Mouse (Mus musculus): ENCODE measurements at regions not wholly inside any gene's neighbourhood (a gene's known extent, or its start where the extent isn't known, plus 50 kb on each side); places are given as distances from the start of the nearest gene placed in this dataset.

DNA sequence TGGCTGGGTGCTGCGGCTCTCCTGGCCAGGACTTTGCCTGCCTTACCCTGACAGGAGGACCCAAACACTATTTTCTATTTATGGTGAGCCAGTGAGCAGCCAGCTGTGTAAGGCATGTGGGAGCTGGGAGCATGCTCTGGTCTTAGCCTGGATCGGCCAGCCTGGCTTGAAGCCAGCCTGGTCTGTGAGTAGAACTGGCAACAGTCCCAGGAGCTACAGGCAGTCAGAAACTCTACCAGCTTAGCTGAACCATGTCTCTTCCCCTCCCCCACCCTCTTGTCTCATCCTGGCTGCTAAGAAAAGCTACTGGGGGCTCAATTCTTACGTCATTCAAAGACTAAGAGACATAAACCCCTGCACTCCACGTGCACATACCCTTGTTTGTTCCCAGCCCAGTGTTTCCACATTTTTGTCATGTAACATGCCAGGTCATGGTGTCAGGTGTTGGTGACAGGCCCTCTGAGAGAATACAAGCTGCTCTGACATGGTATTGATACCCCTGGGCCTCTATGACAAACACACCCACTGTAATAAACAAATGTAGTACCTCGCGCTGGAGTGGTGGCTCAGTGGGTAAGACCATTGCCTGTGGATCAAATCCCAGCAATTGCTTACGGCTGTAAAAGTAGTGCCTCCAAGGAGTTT lies 91.2 kb downstream of the Dll1 start:
- ATAC-seq (ENCODE audit: insufficient number of reproducible peaks, insufficient read depth, low FRiP score, low TSS enrichment, low read depth), result peak; percentile 89
- H3K9me3 ChIP-seq, result no peaks in the 10 kb centered on the region
- no peak overlapping the region for H3K4me2 ChIP-seq
- no peak overlapping the region for H3K4me3 ChIP-seq (replicated peaks)
- no peaks in the 10 kb centered on the region for H3K27me3 ChIP-seq
- H3K4me1 ChIP-seq (replicated peaks), result peaks cover 14% of the 10 kb centered on the region
- H3K36me3 ChIP-seq, result no peaks in the 10 kb centered on the region
- WGBS, result 64% methylated on average over 7 of the region's 7 CpGs
- H3K9ac ChIP-seq (replicated peaks), result no peak overlapping the region
- H3K27ac ChIP-seq, result peak overlapping the region; percentile 54; the same call in 1 of the 2 replicates

DNA sequence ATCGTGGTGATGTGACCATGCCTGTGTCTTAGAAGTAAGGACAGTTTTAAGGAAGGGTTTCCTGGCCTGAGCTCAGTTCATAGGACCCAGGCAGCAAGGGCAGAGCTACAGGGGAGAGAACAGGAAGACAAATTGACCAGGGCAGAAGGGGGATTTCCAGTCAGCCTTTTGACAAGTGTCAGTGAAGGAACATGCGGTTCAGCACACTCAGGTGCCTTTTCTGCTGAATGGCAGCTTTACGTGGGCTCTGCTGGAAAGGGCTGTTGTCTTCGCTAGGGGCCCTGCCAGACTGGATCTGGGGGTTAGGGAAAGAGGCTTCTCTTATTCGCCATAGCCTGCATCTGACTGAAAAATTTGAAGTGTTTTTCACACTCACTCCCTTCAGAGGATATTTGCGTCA lies 106.8 kb downstream of the Dll1 start:
- H3K27ac ChIP-seq, result no peak overlapping the region
- H3K36me3 ChIP-seq, result no peaks in the 10 kb centered on the region
- peaks cover 6% of the 10 kb centered on the region; the same call in 1 of the 2 replicates for H3K4me1 ChIP-seq (replicated peaks)
- no peak overlapping the region for H3K9ac ChIP-seq (replicated peaks)
- no peak for ATAC-seq (ENCODE audit: insufficient number of reproducible peaks, insufficient read depth, low FRiP score, low TSS enrichment, low read depth)
- no peaks in the 10 kb centered on the region for H3K9me3 ChIP-seq
- no peak overlapping the region for H3K4me2 ChIP-seq
- WGBS, result 68% methylated on average over 6 of the region's 6 CpGs
- H3K27me3 ChIP-seq, result no peaks in the 10 kb centered on the region
- H3K4me3 ChIP-seq (replicated peaks), result no peak overlapping the region

DNA sequence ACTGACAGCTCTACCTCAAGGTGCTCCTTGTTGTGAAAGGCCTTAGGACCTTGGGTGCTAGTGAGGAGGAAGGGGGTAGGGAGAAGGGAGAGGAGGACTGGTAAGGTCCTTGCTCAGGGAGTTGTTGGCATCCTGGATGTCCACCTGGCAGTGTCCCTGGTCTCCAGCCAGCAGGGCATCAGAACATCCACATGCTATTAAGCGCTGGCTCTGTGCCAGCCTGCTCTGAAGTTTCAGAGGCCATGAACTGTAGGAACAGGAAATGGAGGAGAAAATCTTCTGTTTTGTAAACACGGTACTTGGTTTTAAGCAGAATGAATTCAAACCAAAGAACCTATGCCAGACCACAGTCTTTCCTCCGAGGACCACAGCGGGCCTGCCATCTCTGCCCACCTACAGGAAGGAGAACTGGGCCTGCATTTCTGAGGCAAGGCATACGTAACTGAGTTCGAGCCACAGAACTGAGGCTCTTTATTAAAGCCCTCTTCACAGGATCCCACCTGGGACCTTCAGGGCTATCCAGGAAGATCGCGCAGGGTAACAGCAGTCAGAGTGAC lies 107.5 kb downstream of the Dll1 start:
- Histone ChIP-seq H3K27me3 (no peaks in the 10 kb centered on the region), H3K9ac (replicated peaks) (no peak overlapping the region), H3K4me2 (no peak overlapping the region), H3K4me3 (replicated peaks) (no peak overlapping the region), H3K9me3 (no peaks in the 10 kb centered on the region), H3K4me1 (replicated peaks) (peaks cover 6% of the 10 kb centered on the region; the same call in 1 of the 2 replicates), H3K27ac (no peak overlapping the region), H3K36me3 (no peaks in the 10 kb centered on the region)
- WGBS, result 80% methylated on average over 8 of the region's 8 CpGs
- ATAC-seq (ENCODE audit: insufficient number of reproducible peaks, insufficient read depth, low FRiP score, low TSS enrichment, low read depth), result no peak

DNA sequence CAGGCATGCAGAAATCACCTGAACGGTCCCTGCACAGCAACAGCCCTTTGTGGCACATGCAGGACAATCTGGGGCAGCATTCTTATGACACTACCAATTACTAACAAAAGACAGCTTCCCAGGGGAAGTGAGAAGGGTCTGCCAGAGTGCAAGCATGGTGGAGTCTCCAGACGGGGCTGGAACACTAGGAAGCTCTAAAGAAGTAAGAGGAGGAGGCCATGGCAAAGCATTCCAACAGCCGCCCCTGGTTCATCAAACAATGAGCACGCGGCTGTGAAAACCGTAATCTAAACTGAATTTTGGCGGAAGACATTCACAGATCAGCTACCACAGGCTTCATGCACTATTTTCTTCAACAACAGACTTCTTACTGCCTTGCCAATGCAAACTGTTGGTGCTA lies 109.0 kb downstream of the Dll1 start:
- H3K4me3 ChIP-seq (replicated peaks), result no peak overlapping the region
- H3K27ac ChIP-seq, result no peak overlapping the region
- H3K4me1 ChIP-seq (replicated peaks), result peaks cover 6% of the 10 kb centered on the region; the same call in 1 of the 2 replicates
- WGBS, result 69% methylated on average over 7 of the region's 7 CpGs
- no peaks in the 10 kb centered on the region for H3K9me3 ChIP-seq
- no peak overlapping the region for H3K4me2 ChIP-seq
- H3K36me3 ChIP-seq, result no peaks in the 10 kb centered on the region
- H3K9ac ChIP-seq (replicated peaks), result no peak overlapping the region
- H3K27me3 ChIP-seq, result no peaks in the 10 kb centered on the region
- no peak for ATAC-seq (ENCODE audit: insufficient number of reproducible peaks, insufficient read depth, low FRiP score, low TSS enrichment, low read depth)

DNA sequence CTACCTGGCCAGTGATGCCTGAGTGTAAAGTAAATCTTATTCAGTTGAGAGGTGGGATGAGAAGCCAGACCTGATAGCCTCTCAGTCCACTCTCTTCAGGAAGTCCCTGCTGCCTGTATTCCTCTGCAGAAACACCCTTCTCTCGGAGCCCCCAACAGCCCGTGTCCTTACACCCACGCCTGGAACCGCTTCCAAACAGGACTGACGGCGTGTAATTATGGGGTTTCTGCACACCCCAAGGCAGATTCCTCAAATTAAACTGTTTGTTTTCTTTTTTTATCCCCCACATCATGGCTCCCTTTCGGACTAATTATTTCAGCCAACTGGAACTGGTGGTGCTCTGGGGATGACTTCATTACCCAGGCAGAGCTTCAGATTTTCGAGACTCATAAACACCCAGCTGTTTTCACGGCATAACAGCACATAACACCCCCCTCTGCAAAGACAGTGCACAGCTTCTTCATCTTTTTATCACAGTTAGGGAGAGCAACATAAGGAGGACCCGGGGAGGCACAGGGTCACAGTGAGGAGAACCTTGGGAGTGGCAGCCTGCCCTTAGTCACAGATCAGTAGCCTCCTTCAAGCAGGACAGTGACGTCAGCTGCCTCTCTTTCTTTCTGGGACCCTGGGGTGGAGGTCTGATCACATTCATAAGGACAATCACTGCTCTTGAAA lies 117.1 kb downstream of the Dll1 start:
- Histone ChIP-seq H3K4me2 (no peak overlapping the region), H3K27ac (no peak overlapping the region), H3K36me3 (no peaks in the 10 kb centered on the region), H3K9me3 (no peaks in the 10 kb centered on the region), H3K4me1 (replicated peaks) (0 out of 2 replicates have a peak, but pooled peaks cover 9% of the 10 kb centered on the region), H3K9ac (replicated peaks) (no peak overlapping the region), H3K27me3 (no peaks in the 10 kb centered on the region), H3K4me3 (replicated peaks) (no peak overlapping the region)
- 51% methylated on average over 11 of the region's 11 CpGs for WGBS
- ATAC-seq (ENCODE audit: insufficient number of reproducible peaks, insufficient read depth, low FRiP score, low TSS enrichment, low read depth), result no peak

DNA sequence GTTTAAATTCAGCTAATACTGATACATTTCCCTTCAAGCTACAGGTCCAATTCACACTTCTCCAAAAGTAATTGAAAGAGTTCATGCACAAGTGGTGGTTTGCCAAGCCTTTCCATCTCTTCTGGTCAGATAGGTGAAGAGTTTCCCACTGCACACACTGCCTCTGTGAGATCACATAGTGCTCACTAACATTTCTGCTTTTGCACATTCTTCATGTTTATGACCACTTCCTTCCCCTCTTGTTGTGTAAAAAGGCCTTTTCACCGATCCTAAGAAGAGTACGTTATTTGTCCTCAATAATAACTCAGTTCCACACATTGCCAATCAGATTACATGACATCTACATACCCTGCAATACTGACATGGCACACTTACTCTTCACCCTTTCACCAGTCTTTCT lies 120.8 kb downstream of the Dll1 start:
- H3K4me2 ChIP-seq, result no peak overlapping the region
- 0 out of 2 replicates have a peak, but pooled peaks cover 9% of the 10 kb centered on the region for H3K4me1 ChIP-seq (replicated peaks)
- no peak overlapping the region for H3K4me3 ChIP-seq (replicated peaks)
- WGBS, result 78% methylated on average over 2 of the region's 2 CpGs
- H3K9ac ChIP-seq (replicated peaks), result no peak overlapping the region
- ATAC-seq (ENCODE audit: insufficient number of reproducible peaks, insufficient read depth, low FRiP score, low TSS enrichment, low read depth), result no peak
- H3K36me3 ChIP-seq, result no peaks in the 10 kb centered on the region
- H3K27me3 ChIP-seq, result no peaks in the 10 kb centered on the region
- H3K27ac ChIP-seq, result no peak overlapping the region
- no peaks in the 10 kb centered on the region for H3K9me3 ChIP-seq

DNA sequence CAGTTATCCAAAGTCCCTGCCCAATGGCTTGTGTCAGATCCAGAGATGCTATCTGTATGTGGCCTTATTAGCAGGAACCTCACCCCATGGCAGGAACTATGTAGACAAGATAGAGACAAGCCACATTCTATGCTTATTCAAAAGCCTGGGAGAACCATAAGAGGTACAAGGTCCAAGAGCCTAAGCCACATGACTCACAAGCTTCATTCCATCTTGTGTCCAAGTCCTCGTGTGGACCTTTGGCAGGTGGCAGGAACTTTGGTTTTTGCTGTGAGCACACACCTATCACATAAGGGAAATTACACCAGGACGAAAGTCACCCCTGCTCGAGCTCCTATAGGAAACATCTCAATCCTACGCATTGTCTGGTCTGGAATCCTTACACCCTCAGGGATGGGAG lies 122.9 kb downstream of the Dll1 start:
- no peaks in the 10 kb centered on the region for H3K4me1 ChIP-seq (replicated peaks)
- WGBS, result 90% methylated on average over 4 of the region's 4 CpGs
- no peak overlapping the region for H3K9ac ChIP-seq (replicated peaks)
- H3K4me2 ChIP-seq, result no peak overlapping the region
- no peaks in the 10 kb centered on the region for H3K36me3 ChIP-seq
- no peak overlapping the region for H3K4me3 ChIP-seq (replicated peaks)
- H3K27ac ChIP-seq, result no peak overlapping the region
- no peaks in the 10 kb centered on the region for H3K27me3 ChIP-seq
- H3K9me3 ChIP-seq, result no peaks in the 10 kb centered on the region
- no peak for ATAC-seq (ENCODE audit: insufficient number of reproducible peaks, insufficient read depth, low FRiP score, low TSS enrichment, low read depth)

DNA sequence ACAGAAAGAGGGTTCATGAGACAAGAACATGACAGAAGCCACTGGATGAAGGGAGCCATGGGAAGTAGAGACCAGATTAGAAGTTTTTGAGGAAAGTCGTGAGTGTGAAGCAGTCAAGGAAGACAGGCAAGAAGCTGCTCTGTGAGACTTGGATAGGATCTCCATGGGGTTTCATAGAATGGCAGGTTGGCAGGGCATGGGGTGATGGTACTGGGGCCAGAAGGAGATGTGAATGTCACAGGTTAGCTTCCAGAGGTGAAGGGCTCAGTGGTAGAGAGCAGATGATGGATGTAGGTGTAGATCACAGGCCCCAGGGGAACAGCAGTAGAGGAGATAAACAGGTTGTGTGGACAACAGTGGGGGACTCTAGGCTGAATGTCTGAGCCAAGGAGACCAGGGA lies 123.4 kb downstream of the Dll1 start:
- H3K27ac ChIP-seq, result no peak overlapping the region
- WGBS, result 81% methylated on average over 1 of the region's 1 CpGs
- H3K4me1 ChIP-seq (replicated peaks), result peaks cover 2% of the 10 kb centered on the region
- H3K9ac ChIP-seq (replicated peaks), result no peak overlapping the region
- H3K36me3 ChIP-seq, result no peaks in the 10 kb centered on the region
- no peaks in the 10 kb centered on the region for H3K9me3 ChIP-seq
- no peaks in the 10 kb centered on the region for H3K27me3 ChIP-seq
- H3K4me2 ChIP-seq, result no peak overlapping the region
- no peak for ATAC-seq (ENCODE audit: insufficient number of reproducible peaks, insufficient read depth, low FRiP score, low TSS enrichment, low read depth)
- no peak overlapping the region for H3K4me3 ChIP-seq (replicated peaks)

DNA sequence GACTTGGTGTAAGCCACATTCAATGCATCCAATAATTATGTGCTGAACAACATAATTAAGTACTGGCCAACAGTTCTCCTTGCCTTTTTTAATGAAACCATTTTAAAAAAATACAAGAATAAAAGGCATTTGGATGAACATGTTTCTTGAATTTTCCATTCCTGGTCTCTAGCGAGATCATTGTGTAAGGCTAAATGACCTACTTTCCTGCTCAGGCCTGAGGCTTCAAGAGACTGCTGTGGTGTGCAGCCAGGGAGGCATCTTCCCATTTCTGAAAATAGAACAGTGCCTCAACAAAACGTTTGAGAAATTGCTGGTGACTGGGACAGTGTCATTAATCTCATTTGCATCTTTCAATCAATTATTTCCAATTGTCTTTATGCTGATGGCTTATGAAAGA lies 124.5 kb downstream of the Dll1 start:
- Histone ChIP-seq H3K9me3 (no peaks in the 10 kb centered on the region), H3K4me3 (replicated peaks) (no peak overlapping the region), H3K4me1 (replicated peaks) (peaks cover 12% of the 10 kb centered on the region), H3K27me3 (no peaks in the 10 kb centered on the region), H3K36me3 (no peaks in the 10 kb centered on the region), H3K27ac (no peak overlapping the region), H3K9ac (replicated peaks) (no peak overlapping the region), H3K4me2 (no peak overlapping the region)
- 70% methylated on average over 2 of the region's 2 CpGs for WGBS
- ATAC-seq (ENCODE audit: insufficient number of reproducible peaks, insufficient read depth, low FRiP score, low TSS enrichment, low read depth), result no peak

DNA sequence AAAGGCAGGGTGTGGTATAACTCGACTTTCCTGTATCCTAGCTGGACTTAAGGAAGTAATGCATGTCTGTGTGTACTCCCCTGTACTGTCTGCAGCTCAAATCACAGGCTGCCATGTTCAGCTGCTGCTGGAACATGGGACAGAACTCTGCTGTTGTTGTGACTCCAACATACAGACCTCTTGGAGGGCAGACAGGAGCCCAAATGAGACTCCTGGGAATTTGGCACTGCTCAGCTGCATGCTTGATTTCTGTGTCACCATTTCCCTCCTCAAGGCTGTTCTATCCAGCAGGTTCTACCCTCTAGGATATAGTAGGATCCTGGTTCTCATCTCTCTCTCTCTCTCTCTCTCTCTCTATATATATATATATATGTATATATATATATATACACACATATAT lies 125.0 kb downstream of the Dll1 start:
- no peaks in the 10 kb centered on the region for H3K9me3 ChIP-seq
- WGBS, result 81% methylated on average over 1 of the region's 1 CpGs
- ATAC-seq (ENCODE audit: insufficient number of reproducible peaks, insufficient read depth, low FRiP score, low TSS enrichment, low read depth), result no peak
- peaks cover 12% of the 10 kb centered on the region for H3K4me1 ChIP-seq (replicated peaks)
- no peak overlapping the region for H3K4me2 ChIP-seq
- no peak overlapping the region for H3K27ac ChIP-seq
- H3K9ac ChIP-seq (replicated peaks), result no peak overlapping the region
- no peaks in the 10 kb centered on the region for H3K36me3 ChIP-seq
- no peak overlapping the region for H3K4me3 ChIP-seq (replicated peaks)
- H3K27me3 ChIP-seq, result 0 out of 2 replicates have a peak, but pooled peaks cover 4% of the 10 kb centered on the region

DNA sequence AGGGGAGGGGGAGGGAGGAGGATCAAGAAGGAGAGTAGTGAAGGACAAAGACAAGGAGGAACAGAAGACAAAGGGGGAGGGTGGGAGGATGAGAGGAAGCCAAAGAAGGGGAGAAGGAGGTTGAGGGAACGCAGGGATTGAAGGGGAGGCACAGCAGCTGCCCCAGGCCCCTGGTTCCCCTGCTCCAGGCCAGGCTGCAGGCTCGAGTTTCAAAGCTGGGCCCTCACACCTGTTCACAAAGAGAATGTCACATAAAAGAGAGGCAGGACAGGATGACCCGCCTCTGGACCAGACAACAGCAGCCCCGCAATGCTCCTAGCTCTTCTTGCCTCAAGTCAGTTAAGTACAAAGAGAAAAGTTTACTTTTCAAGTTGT lies 128.3 kb downstream of the Dll1 start:
- WGBS, result 9% methylated on average over 4 of the region's 4 CpGs
- Histone ChIP-seq H3K9me3 (no peaks in the 10 kb centered on the region), H3K4me2 (peak overlapping the region; percentile 45), H3K4me1 (replicated peaks) (peaks cover 12% of the 10 kb centered on the region), H3K4me3 (replicated peaks) (no peak overlapping the region), H3K36me3 (no peaks in the 10 kb centered on the region), H3K9ac (replicated peaks) (no peak overlapping the region), H3K27me3 (0 out of 2 replicates have a peak, but pooled peaks cover 6% of the 10 kb centered on the region), H3K27ac (peak overlapping the region; percentile 35; the same call in 1 of the 2 replicates)
- no peak for ATAC-seq (ENCODE audit: insufficient number of reproducible peaks, insufficient read depth, low FRiP score, low TSS enrichment, low read depth)

All from limb, embryonic 12.5 days (tissue).